Mouse (Mus musculus) liver, adult 2 months (tissue): ENCODE data around the gene Pex5l.

Experiments used
- CTCF ChIP-seq: fragments of 200-500 bp; IDR thresholded peaks from 2 replicates; pipeline ENCODE4 v1.5.1; 2011; ENCODE audit warnings: low read depth, low read length, control low read depth
- POLR2A ChIP-seq: fragments of 200-500 bp; IDR thresholded peaks from 2 replicates; pipeline ENCODE4 v1.6.1; 2011; ENCODE audit warnings: low read length, control low read depth; ENCODE audit not compliant: insufficient read depth; ENCODE audit errors: extremely low read depth

GRCm38 (mm10) chr3:33073905-33074265 lies 69.2 kb downstream of the Pex5l start:
- TF ChIP-seq CTCF (no peak), POLR2A (no peak)
